Mouse (Mus musculus): ENCODE measurements around the gene Dlg2. TPM values are rescaled to one million over a fixed set of nuclear protein-coding genes. Genes with fewer than 3 reads are reported as not detected.

Dlg2 gene
- polyA plus RNA-seq, 1 experiment from 2014 or later, result 28.5 TPM

GRCm38 (mm10) chr7:92441611-92442010 lies 1965.1 kb downstream of the Dlg2 start:
- H3K27ac ChIP-seq (replicated peaks), result no peak overlapping the region
- no peaks in the 10 kb centered on the region for H3K27me3 ChIP-seq
- H3K36me3 ChIP-seq, result peaks cover 6% of the 10 kb centered on the region; the same call in 1 of the 2 replicates
- no peak overlapping the region for H3K4me2 ChIP-seq
- H3K9ac ChIP-seq, result no peak overlapping the region
- no peaks in the 10 kb centered on the region for H3K9me3 ChIP-seq
- no peak for ATAC-seq (ENCODE audit: low FRiP score, low read depth)
- H3K4me1 ChIP-seq (replicated peaks), result no peaks in the 10 kb centered on the region
- no peak overlapping the region for H3K4me3 ChIP-seq

- no peaks in the 10 kb centered on the region for H3K9me3 ChIP-seq
- no peaks in the 10 kb centered on the region for H3K4me1 ChIP-seq (replicated peaks)
- H3K4me2 ChIP-seq, result no peak overlapping the region
- WGBS, result 87% methylated on average over 4 of the region's 4 CpGs
- no peak overlapping the region for H3K9ac ChIP-seq
- H3K36me3 ChIP-seq, result peaks cover 6% of the 10 kb centered on the region; the same call in 1 of the 2 replicates
- no peak overlapping the region for H3K27ac ChIP-seq (replicated peaks)
- no peak for ATAC-seq (ENCODE audit: low FRiP score, low read depth)
- no peak overlapping the region for H3K4me3 ChIP-seq
- no peaks in the 10 kb centered on the region for H3K27me3 ChIP-seq
These were observed 1965.6 kb downstream of the Dlg2 start for GRCm38 (mm10) chr7:92442082-92442481.

- no peak overlapping the region for H3K4me2 ChIP-seq
- 76% methylated on average over 6 of the region's 6 CpGs for WGBS
- no peak overlapping the region for H3K27ac ChIP-seq (replicated peaks)
- no peaks in the 10 kb centered on the region for H3K9me3 ChIP-seq
- H3K36me3 ChIP-seq, result peaks cover 3% of the 10 kb centered on the region; the same call in 1 of the 2 replicates
- no peak overlapping the region for H3K4me3 ChIP-seq
- no peak for ATAC-seq (ENCODE audit: low FRiP score, low read depth)
- H3K4me1 ChIP-seq (replicated peaks), result no peaks in the 10 kb centered on the region
- H3K27me3 ChIP-seq, result no peaks in the 10 kb centered on the region
- no peak overlapping the region for H3K9ac ChIP-seq
These were observed 1971.5 kb downstream of the Dlg2 start for GRCm38 (mm10) chr7:92447938-92448337.

- H3K9me3 ChIP-seq, result no peaks in the 10 kb centered on the region
- no peak for ATAC-seq (ENCODE audit: low FRiP score, low read depth)
- no peak overlapping the region for H3K4me2 ChIP-seq
- peaks cover 3% of the 10 kb centered on the region; the same call in 1 of the 2 replicates for H3K36me3 ChIP-seq
- H3K9ac ChIP-seq, result no peak overlapping the region
- H3K27me3 ChIP-seq, result no peaks in the 10 kb centered on the region
- H3K4me1 ChIP-seq (replicated peaks), result no peaks in the 10 kb centered on the region
- no peak overlapping the region for H3K27ac ChIP-seq (replicated peaks)
- no peak overlapping the region for H3K4me3 ChIP-seq
- 77% methylated on average over 7 of the region's 7 CpGs for WGBS
These were observed 1972.5 kb downstream of the Dlg2 start for GRCm38 (mm10) chr7:92448782-92449575.

- WGBS, result 86% methylated on average over 2 of the region's 2 CpGs
- no peak overlapping the region for H3K27ac ChIP-seq (replicated peaks)
- no peak for ATAC-seq (ENCODE audit: low FRiP score, low read depth)
These were observed 1977.7 kb downstream of the Dlg2 start for GRCm38 (mm10) chr7:92454176-92454575.

GRCm38 (mm10) chr7:92455927-92456326 lies 1979.5 kb downstream of the Dlg2 start:
- WGBS, result 59% methylated on average over 5 of the region's 5 CpGs
- Histone ChIP-seq H3K4me1 (replicated peaks) (no peaks in the 10 kb centered on the region), H3K27ac (replicated peaks) (no peak overlapping the region)

More at GRCm38 (mm10) chr7:92454176-92454575, 1977.7 kb downstream of the Dlg2 start:
- Histone ChIP-seq H3K36me3 (no peaks in the 10 kb centered on the region), H3K4me1 (replicated peaks) (no peaks in the 10 kb centered on the region), H3K27me3 (no peaks in the 10 kb centered on the region), H3K9ac (no peak overlapping the region), H3K4me3 (no peak overlapping the region), H3K9me3 (no peaks in the 10 kb centered on the region), H3K4me2 (no peak overlapping the region)

GRCm38 (mm10) chr7:92457791-92458190 lies 1981.3 kb downstream of the Dlg2 start:
- H3K9me3 ChIP-seq, result no peaks in the 10 kb centered on the region
- H3K36me3 ChIP-seq, result no peaks in the 10 kb centered on the region
- no peak for ATAC-seq (ENCODE audit: low FRiP score, low read depth)
- H3K27me3 ChIP-seq, result no peaks in the 10 kb centered on the region
- no peak overlapping the region for H3K9ac ChIP-seq
- no peaks in the 10 kb centered on the region for H3K4me1 ChIP-seq (replicated peaks)
- no peak overlapping the region for H3K27ac ChIP-seq (replicated peaks)
- WGBS, result 60% methylated on average over 4 of the region's 4 CpGs
- H3K4me2 ChIP-seq, result no peak overlapping the region
- H3K4me3 ChIP-seq, result no peak overlapping the region

More at GRCm38 (mm10) chr7:92455927-92456326, 1979.5 kb downstream of the Dlg2 start:
- Histone ChIP-seq H3K36me3 (no peaks in the 10 kb centered on the region), H3K9ac (no peak overlapping the region), H3K9me3 (no peaks in the 10 kb centered on the region), H3K4me2 (no peak overlapping the region), H3K4me3 (no peak overlapping the region), H3K27me3 (no peaks in the 10 kb centered on the region)
- ATAC-seq (ENCODE audit: low FRiP score, low read depth), result no peak

- Histone ChIP-seq H3K4me3 (no peak overlapping the region), H3K4me1 (replicated peaks) (no peaks in the 10 kb centered on the region), H3K36me3 (no peaks in the 10 kb centered on the region), H3K9ac (no peak overlapping the region), H3K27ac (replicated peaks) (no peak overlapping the region), H3K9me3 (no peaks in the 10 kb centered on the region), H3K27me3 (no peaks in the 10 kb centered on the region), H3K4me2 (no peak overlapping the region)
- WGBS, result 90% methylated on average over 4 of the region's 4 CpGs
- ATAC-seq (ENCODE audit: low FRiP score, low read depth), result no peak
These were observed 1981.8 kb downstream of the Dlg2 start for GRCm38 (mm10) chr7:92458308-92458707.

GRCm38 (mm10) chr7:92460578-92460977 lies 1984.1 kb downstream of the Dlg2 start:
- no peak overlapping the region for H3K27ac ChIP-seq (replicated peaks)
- no peaks in the 10 kb centered on the region for H3K9me3 ChIP-seq
- H3K36me3 ChIP-seq, result no peaks in the 10 kb centered on the region
- no peak for ATAC-seq (ENCODE audit: low FRiP score, low read depth)
- no peaks in the 10 kb centered on the region for H3K27me3 ChIP-seq
- H3K4me3 ChIP-seq, result no peak overlapping the region
- no peak overlapping the region for H3K4me2 ChIP-seq
- no peaks in the 10 kb centered on the region for H3K4me1 ChIP-seq (replicated peaks)
- no peak overlapping the region for H3K9ac ChIP-seq

- H3K27ac ChIP-seq (replicated peaks), result no peak overlapping the region
These were observed 1984.8 kb downstream of the Dlg2 start for GRCm38 (mm10) chr7:92461256-92461655.

GRCm38 (mm10) chr7:92463080-92463877 lies 1986.8 kb downstream of the Dlg2 start:
- Histone ChIP-seq H3K27ac (replicated peaks) (no peak overlapping the region), H3K4me1 (replicated peaks) (no peaks in the 10 kb centered on the region), H3K4me3 (no peak overlapping the region), H3K36me3 (no peaks in the 10 kb centered on the region), H3K9ac (no peak overlapping the region), H3K27me3 (no peaks in the 10 kb centered on the region), H3K9me3 (no peaks in the 10 kb centered on the region), H3K4me2 (no peak overlapping the region)
- ATAC-seq (ENCODE audit: low FRiP score, low read depth), result no peak
- 76% methylated on average over 2 of the region's 2 CpGs for WGBS

More at GRCm38 (mm10) chr7:92461256-92461655, 1984.8 kb downstream of the Dlg2 start:
- H3K4me1 ChIP-seq (replicated peaks), result no peaks in the 10 kb centered on the region
- H3K36me3 ChIP-seq, result no peaks in the 10 kb centered on the region
- no peaks in the 10 kb centered on the region for H3K27me3 ChIP-seq
- WGBS, result 77% methylated on average over 3 of the region's 3 CpGs
- ATAC-seq (ENCODE audit: low FRiP score, low read depth), result no peak
- H3K4me2 ChIP-seq, result no peak overlapping the region
- no peak overlapping the region for H3K9ac ChIP-seq
- H3K4me3 ChIP-seq, result no peak overlapping the region
- no peaks in the 10 kb centered on the region for H3K9me3 ChIP-seq

GRCm38 (mm10) chr7:92464290-92464689 lies 1987.8 kb downstream of the Dlg2 start:
- Histone ChIP-seq H3K9me3 (no peaks in the 10 kb centered on the region), H3K27me3 (no peaks in the 10 kb centered on the region), H3K4me3 (no peak overlapping the region), H3K27ac (replicated peaks) (no peak overlapping the region), H3K4me2 (no peak overlapping the region), H3K4me1 (replicated peaks) (no peaks in the 10 kb centered on the region), H3K36me3 (no peaks in the 10 kb centered on the region), H3K9ac (no peak overlapping the region)
- WGBS, result 39% methylated on average over 2 of the region's 2 CpGs
- ATAC-seq (ENCODE audit: low FRiP score, low read depth), result no peak
